In genomic region chr7:83723954-83724353, GRCm38 (mm10) we compare ENCODE assay signal across 25 mouse cellular contexts. TPM values are rescaled to one million over a fixed set of nuclear protein-coding genes. Genes with fewer than 3 reads are reported as not detected.
A peak's percentile ranks its signal among the peaks of the same experiment; 100 is the strongest.
DNase-seq lines count a peak whose midpoint lies in the region; TF ChIP-seq lines count a peak whose summit lies in the region.
"Had no signal": no experiment of that assay in that cellular context is flagged by ENCODE, and none has a peak within 500 bp of the region (broad histone marks: within the 10 kb centered on the region; RNA-seq: fewer than 3 reads in every experiment).

No protein-coding gene starts in this region.

- no peak for TF ChIP-seq POLR2A in heart, adult 2 months (IDR thresholded peaks at IDR 0.05; ENCODE audit: insufficient read depth, low read depth, low read length)

- peak; percentile 45 for DNase-seq in left cerebral cortex, postnatal 4 days
- no peak for DNase-seq in left cerebral cortex, adult 11 months (ENCODE audit: low spot score)
- peak; percentile 77 to 81 for DNase-seq in cerebellum, adult 18-20 months
- DNase-seq in cerebellum, postnatal 14 days: peak; percentile 71 to 76
- no peak for DNase-seq in heart, adult 2 months
- no peak for DNase-seq in heart, adult 9 months (ENCODE audit: low spot score in 2 of 2)
- DNase-seq in ovary, postnatal 14 days (ENCODE audit: low spot score): no peak
- DNase-seq: adrenal gland, adult 2 months; B cell, adult 2 months; embryo, embryonic 11 days; kidney, adult 18-20 months; lung, adult 18-20 months; lung, postnatal 14 days; retina, postnatal 1 day; right cerebral cortex, postnatal 25 days; spleen, adult 18-20 months; thymus, postnatal 14 days had no signal

- H3K36me3 ChIP-seq in heart, adult 2 months (ENCODE audit: control insufficient read depth, insufficient read depth, low read length): no peaks in the 10 kb centered on the region
- H3K36me3 ChIP-seq: embryonic facial prominence, embryonic 13.5 days; forebrain, embryonic 12.5 days; G1E; hindbrain, embryonic 12.5 days; liver, embryonic 12.5 days; midbrain, embryonic 12.5 days had no signal

- TF ChIP-seq EP300 in heart, adult 2 months (IDR thresholded peaks at IDR 0.05; ENCODE audit: insufficient read depth, low read depth, low read length): no peak

- no peaks in the 10 kb centered on the region for H3K27me3 ChIP-seq in heart, adult 2 months (ENCODE audit: control insufficient read depth, insufficient read depth, low read length)
- H3K27me3 ChIP-seq: CH12.LX; embryonic facial prominence, embryonic 13.5 days; forebrain, embryonic 12.5 days; hindbrain, embryonic 12.5 days; midbrain, embryonic 12.5 days had no signal

- no peaks in the 10 kb centered on the region for H3K79me2 ChIP-seq in heart, adult 2 months (replicated peaks; ENCODE audit: control insufficient read depth, insufficient read depth, low read length)

- H3K4me3 ChIP-seq in heart, adult 2 months: no peak overlapping the region
- H3K4me3 ChIP-seq: embryonic facial prominence, embryonic 13.5 days; erythroblast, embryonic 14.5 days; forebrain, embryonic 12.5 days; hindbrain, embryonic 12.5 days; liver, embryonic 12.5 days; midbrain, embryonic 12.5 days had no signal

- intact Hi-C loops in left cerebral cortex, postnatal 4 days (cut with DNase I): no loop called here
- intact Hi-C loops in heart, adult 2 months (cut with DNase I): no loop called here

- no peak overlapping the region for H3K9ac ChIP-seq in heart, adult 2 months (ENCODE audit: low read depth, low read length)
- H3K9ac ChIP-seq: embryonic facial prominence, embryonic 13.5 days; forebrain, embryonic 12.5 days; hindbrain, embryonic 12.5 days; liver, embryonic 12.5 days; midbrain, embryonic 12.5 days had no signal

- no peak for TF ChIP-seq CTCF in heart, adult 2 months (IDR thresholded peaks at IDR 0.05)

- peaks cover 10% of the 10 kb centered on the region for H3K4me1 ChIP-seq in heart, adult 2 months (ENCODE audit: control insufficient read depth, insufficient read depth, low read length)
- H3K4me1 ChIP-seq: forebrain, embryonic 12.5 days; hindbrain, embryonic 12.5 days; liver, embryonic 12.5 days; midbrain, embryonic 12.5 days had no signal

- H3K27ac ChIP-seq in heart, adult 2 months: no peak overlapping the region
- H3K27ac ChIP-seq: embryonic facial prominence, embryonic 13.5 days; forebrain, embryonic 12.5 days; hindbrain, embryonic 12.5 days; liver, embryonic 12.5 days; midbrain, embryonic 12.5 days had no signal

RNA-seq across cellular contexts. Expression of gene Il16, which starts 21.6 kb away (rescaled TPM):
- 1 to 10 TPM; 1.6 TPM for total RNA-seq in left cerebral cortex, postnatal 4 days (2021)
- total RNA-seq in heart, adult 2 months (2021): 1 to 10 TPM; 5.6 to 7.6 TPM
- 6.1 and 8.0 TPM in 2 replicates for polyA plus RNA-seq in heart, adult 2 months (2012; rRNA removed)

Comparison
In these comparisons a context has a peak if more than half of its experiments do, and no peak if none do; other contexts are left out.
1. DNase-seq: peak in left cerebral cortex, postnatal 4 days (single experiment), cerebellum, adult 18-20 months (2 of 2) and cerebellum, postnatal 14 days (2 of 2); none in left cerebral cortex, adult 11 months (single experiment), heart, adult 2 months (0 of 2), heart, adult 9 months (0 of 2) and ovary, postnatal 14 days (single experiment).